Mouse (Mus musculus): ENCODE results near the gene Nckap5.
A peak's percentile ranks its signal among the peaks of the same experiment; 100 is the strongest.

Nckap5 gene

DNA sequence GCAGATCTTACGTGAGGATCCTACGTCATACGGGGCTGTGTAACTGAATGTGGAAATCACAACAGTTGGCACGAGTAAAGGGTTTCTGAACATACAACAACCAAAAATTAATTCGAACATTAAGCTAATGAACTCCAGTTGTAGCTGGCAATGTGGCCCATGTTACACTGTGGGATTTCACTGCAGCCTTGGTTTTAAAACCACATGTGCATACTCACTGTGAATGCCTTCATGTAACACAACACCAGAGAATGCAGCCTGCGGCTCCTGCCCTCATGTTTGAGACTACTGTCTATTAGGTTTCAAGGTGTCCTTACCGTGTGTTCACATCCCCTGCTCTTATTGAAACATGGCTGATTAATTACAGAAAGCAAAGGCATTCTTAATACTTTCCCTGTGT, 269.7 kb downstream of the Nckap5 start:
- DNase-seq (ENCODE audit: low spot score): no peak

DNA sequence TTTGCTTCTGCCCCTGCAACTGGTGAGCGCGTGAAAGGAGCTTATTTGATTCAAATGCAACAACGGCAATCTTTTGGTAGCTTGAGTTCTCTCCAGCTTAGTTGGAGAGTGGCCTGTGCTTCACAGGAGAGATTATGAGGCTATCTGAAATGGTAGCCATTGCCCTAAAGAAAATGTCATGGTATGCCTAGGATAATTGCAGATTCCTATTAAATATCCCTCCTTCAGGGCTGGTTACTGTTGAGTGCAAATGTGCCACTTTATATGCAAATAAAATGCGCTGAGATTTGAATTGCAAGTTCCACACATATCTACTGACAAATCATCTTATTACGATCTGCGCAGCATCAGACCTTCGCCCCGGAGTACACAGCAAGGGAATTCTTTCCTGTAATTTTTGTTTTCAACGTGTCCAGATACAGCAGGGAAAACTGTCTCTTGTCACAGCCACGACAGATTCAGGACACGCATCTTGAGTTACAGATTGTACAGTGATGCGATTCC, 272.8 kb downstream of the Nckap5 start:
- no peak for DNase-seq (ENCODE audit: low spot score)

DNA sequence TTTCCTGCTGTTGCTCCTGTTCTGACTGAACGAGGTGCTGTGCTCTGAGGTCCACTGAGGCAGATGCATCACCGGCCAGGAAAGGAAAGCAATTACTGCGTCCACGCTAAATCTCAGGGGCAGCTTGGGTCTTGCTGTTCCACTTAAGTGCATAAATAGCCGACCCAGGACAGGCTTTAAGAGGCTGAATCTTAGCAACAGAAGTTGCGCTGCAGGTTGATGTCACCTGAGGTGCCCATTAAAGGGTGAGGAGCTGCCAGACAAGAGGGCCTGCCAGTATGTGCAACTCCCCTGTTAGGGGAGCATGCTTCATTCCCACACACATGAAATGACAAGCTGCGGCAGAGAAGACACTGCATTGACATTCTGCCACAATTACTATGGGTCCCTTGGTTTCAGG, 282.6 kb downstream of the Nckap5 start:
- no peak for DNase-seq (ENCODE audit: low spot score)

DNA sequence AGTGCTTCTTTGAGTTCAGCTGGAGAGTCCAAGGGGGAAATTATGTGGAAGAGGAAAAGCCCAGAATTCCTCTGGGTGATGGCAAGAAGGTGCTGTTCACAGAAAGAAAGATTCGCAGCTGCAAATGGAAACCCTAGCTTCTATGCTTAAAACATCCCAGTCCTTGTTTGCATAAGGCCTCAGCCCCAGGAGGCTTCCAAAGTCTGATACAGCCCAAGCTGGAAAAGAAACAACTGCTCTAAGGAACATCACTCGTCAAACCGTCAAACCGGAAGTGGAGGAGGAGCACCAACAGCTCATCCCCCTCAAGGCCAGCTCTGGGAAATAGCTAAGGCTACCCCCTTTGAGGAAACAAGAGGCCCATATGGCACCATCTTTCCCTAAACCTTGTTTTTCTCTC, 286.1 kb downstream of the Nckap5 start:
- no peak for DNase-seq (ENCODE audit: low spot score)

DNA sequence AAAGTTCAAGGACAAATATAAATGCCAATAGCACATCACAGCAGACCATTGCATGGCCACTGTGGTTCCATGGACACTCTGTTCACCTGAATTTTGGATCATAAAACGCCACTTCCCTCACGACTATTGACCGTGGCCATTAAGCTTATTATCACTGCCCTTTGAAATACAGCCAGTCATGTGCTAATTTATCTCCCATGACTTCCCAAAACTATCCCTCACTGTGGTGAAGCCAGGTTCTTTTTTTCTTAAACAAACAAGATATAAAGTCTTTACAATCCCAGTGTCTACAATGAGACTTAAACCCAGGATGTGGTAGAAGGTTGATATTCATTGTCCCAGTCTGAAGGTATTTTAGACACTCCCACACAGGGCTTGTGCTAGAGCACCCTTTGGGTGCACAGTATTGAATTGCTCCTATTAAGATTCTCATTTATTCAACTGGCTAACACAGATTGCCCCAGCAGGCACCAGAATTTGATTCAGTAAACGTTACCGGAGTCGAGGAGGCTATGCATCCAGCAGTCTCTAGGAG, 293.3 kb downstream of the Nckap5 start:
- DNase-seq (ENCODE audit: low spot score): no peak

DNA sequence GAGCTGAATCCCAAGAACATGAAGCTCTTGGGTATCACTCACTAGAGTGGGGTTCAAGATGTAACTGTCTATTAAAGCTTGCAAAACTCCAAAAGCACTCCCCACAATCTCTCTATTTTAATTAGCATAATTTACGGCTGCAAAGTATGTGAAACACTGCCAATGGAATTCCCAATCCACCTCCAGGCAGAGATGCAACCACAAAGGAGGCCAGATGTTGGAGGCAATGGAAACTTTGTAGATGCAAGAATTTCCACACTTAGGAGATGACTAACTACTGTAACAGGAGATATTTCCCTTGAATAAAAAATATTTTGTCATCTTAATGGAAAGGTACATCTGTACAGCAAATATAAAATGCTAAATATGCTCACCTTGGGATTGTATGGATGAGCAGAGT, 295.1 kb downstream of the Nckap5 start:
- no peak for DNase-seq (ENCODE audit: low spot score)

DNA sequence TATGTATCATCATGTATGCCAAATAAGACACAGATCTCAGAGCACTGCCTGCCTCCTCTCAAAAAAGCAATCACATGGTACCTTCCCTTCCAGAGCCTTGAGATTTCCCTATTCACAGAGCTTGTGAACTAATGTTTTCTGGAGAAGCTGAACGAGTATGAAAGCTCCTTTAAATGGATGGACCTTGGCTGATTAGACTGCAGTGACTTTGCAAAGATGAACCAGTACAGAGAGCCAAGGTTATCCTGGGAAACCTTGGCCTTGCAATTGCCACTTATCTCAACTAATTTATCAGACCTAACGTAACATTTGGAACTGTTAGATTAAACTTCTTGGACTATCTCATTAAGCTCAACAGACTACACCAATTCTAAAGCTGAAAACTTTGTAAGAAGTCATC, 296.6 kb downstream of the Nckap5 start:
- DNase-seq (ENCODE audit: low spot score): peak; percentile 52

DNA sequence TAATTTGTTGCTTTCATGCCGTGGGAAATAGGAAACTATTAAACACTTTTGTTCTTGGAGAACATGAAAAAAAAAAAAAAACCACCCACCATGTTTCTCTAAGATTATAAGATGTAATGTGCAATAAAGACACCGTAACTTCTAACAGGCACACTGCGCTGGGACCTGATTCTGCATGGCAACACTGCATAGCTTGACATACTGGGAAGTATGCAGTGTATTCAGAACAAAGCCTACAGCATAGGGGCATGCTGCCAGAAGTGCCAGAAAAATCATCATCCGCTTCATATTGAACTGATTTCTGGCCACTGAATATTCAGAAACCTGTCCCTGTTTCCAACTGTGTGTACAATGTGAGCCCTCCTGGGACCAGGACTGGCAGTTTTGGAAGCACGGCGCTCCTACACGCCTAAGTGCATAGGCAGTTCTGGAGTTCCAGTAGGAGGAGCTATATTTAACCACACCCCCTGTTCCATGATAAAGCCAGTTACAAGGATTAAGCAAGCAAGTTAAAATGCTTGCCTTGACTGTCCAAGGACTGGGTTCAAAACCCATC, 302.5 kb downstream of the Nckap5 start:
- DNase-seq (ENCODE audit: low spot score): no peak

DNA sequence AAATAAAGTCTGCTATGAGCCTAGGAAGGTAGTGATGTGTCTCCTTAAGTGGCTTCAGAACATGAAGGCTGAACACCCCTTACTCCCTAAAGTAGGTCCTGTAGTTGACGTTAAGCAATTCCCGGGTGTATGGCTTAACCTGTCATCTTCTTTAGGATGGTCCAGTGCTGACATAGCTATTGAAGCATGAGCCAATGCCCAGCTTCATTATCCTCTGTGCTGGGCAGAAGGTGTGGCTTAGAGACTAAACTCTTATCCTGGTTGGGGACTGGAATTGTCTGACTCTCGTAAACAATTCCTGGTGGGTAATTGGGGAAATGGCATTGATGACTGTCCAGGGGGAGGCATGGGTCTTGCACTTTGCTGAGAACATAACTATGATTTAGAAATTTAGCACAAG, 312.5 kb downstream of the Nckap5 start:
- DNase-seq (ENCODE audit: low spot score): no peak

DNA sequence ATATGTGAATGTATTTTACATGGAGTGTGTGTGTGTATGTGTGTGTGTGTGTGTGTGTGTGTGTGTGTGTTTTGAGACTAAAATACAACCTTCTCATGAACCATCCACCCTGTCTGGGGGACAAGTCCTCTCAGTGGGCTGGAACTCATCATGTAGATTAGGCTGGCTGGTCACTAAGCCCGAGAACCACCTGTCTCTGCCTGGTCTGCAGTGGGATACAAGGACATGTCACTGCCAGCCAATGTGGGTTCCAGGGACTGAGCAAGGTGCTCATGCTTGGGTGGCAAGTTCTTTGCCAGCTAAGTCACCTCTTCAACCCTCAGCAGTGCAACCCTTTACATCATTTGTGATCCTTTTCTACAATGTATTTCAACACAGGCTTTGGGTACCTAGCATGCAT, 313.2 kb downstream of the Nckap5 start:
- no peak for DNase-seq (ENCODE audit: low spot score)

DNA sequence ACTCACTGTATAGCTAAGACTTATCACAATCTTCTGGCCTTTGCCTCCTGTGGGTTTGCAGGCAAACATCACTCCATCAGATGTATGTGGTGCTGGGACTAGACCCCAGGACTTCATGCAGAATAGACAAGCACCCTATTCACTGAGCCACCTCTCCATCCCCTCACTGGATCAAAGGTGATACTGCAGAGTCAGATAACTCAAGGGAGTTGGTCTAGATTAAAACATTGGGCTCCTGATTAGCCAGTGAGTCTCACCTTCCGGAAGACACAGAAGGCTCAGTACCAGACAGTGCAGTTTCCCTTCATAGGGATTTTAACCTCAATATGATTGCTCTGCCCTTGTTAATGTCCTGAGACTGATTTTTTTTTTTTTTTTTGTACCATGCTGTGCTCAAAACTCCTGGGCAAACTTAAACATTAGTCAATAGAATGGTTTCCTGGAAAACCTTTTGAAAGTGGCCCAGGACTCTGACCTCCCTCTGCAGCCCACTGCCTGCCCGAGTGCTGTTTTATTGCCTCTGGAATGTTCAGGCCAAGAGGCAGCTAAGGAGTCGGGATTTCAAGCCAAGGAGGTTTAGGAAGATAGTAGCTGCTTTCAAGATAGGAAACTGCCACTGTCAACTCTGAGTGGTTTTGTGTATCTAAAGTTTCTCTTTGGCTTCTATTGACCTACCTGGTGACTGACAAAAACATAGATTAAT, 315.4 kb downstream of the Nckap5 start:
- no peak for DNase-seq (ENCODE audit: low spot score)

DNA sequence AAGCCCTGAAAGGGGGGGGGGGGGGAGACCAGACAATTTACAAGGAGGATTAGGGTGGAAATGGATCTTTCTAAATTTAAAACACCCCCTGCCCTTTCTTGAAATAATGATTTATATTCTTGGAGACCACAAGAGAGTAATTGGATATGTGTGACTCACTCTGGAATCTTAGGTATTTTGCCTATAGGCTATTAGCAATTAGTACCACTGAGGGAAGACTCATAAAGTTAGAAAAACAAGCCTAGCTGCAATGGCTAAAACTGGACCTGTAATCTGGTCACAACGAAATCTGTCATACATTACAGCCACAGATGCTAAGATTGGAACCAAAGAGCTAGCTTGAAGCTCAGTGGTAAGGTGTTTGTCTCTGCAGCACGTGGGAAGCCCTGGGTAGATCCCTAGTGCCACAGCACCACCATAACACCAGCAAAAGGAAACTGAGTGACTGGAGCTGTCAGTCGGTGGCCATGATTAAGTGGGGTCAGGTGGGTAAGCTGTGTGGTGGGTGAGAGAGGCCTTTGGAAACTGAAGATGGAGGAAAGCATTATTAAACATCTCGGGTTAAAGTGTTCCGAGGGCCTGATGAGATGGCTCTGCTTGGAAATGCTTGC, 318.7 kb downstream of the Nckap5 start:
- DNase-seq (ENCODE audit: low spot score): no peak

DNA sequence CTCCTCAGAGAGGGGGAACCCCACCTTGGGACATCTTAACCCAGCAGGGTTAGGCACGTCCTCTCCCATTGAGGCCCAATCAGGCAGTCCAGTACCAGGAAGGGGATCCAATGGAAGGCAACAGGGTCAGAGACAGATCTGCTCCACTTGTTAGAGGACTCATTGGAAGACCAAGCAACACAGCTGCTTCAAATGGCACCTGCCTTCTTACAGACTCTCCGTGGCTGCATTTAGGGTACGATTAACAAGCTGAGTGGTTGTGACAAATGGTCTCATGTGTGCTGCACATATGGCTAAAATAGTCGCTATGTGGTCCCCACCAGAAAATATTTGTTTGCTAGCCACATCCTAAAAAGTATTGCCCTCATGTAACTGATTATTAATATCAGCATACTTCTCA, 325.9 kb downstream of the Nckap5 start:
- DNase-seq (ENCODE audit: low spot score): no peak

DNA sequence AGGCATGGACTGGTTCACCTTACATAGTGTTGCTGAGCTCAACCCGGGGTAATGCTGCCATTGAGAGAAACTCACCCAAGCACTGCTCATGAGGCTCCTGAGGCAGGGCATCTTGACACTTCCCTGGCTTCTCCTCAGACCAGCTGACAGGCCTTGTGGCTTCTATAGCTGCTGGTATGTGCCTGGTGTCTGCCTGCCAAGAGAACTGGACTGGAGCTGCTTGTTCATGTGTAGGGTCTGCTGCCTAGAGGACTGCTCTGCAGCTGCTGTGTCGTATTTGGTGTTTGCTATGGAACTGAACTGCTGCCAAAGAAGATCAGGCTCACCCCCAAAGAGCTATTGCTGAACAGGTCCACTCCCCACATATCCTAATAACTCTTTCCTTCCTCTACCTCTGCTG, 327.9 kb downstream of the Nckap5 start:
- no peak for DNase-seq (ENCODE audit: low spot score)

DNA sequence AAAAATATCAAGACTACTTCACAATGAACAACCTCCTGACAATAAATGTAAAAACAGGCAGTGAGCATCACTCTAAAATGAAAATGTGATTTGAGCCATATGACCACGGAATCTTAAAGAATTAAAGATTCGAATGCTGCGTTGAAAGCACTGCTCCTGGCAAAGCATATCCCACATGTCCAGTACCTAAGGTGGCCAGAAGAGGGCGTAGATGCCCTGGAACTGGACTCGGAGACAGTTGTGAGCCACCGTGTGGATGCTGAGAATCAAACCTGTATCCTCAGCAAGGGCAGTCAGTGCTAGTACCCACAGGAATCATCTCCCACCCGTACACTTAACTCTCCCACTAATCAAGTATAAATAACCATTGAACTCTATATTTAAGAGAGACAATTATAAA, 333.9 kb downstream of the Nckap5 start:
- DNase-seq (ENCODE audit: low spot score): no peak

DNA sequence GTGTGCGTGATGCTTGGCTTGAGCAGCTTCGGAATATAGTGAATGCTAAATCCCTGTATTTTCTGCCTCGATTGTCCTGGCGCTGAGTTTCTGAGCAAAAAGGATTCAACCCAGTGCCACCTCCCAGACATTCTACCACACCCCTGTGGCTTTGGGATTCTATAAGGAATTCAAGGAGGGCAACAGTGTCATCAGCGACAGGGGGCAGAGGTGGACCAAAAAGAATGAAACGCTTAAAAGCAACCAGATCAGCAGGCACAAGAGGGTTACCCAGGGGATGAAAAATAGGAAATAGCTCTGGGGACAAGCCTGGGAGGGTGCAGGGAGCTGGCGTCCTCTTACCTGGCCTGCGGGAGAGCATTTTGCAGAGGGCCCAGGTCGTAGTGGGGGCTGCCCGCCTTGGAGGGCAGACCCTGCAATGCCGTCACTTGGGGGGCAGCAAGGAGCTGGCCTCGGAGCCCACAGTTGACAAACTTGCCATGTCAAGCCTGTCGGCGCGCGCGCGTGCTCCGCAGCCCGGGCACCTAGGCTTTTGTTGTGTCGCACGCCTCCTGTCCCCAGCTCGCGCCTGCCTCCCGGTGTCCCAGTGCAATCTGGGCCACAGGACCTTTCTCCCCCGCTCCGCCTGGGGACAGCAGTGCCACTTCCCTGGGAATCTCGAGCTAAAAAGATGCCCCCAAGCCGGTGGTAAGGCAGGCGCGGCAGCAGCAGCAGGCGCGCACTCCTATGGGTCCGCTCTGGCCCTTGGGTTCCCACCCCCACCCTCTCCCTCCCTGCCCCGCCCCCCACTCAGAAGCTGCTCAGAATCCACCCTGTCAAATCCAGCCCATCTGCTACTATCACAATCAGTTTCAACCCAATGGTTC, 338.2 kb downstream of the Nckap5 start:
- no peak for DNase-seq (ENCODE audit: low spot score)

DNA sequence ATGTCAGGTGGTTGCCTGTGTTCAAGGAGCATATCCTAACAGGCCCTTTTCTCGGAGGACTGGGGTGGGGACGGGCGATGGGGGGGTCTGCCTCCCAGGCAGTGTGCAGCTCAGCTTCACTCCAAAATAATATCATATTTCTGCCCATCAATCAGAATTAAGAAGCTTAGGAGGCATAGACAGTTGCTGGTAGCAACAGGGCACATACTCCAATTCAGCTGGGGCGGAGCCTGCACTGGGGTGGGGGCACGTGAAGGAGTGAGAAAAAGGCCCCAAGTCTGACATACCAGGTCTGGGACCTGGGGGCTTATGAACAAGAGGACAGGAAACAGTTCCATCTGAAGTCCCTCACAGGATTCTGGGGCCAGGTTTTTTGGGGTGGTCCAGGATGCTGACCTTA, 339.2 kb downstream of the Nckap5 start:
- no peak for DNase-seq (ENCODE audit: low spot score)

DNA sequence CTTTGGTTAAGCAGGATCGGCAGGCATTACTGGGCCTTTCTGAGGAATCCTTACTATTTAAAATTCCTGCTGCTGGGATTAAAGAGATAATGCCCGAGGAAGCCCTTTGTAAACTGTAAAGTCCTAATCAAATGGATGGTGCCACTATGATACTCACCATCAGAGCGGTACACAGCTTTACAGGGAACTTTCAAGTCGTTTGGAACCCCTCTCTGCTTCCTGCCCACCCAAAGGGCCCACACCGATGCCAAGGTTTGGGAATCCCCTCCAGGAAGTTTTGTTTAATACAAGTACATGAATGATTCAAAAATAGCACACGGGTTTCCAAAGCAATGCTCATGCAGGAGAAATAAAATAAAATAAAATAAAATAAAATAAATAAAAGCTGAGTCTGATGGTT, 340.3 kb downstream of the Nckap5 start:
- DNase-seq (ENCODE audit: low spot score): no peak

DNA sequence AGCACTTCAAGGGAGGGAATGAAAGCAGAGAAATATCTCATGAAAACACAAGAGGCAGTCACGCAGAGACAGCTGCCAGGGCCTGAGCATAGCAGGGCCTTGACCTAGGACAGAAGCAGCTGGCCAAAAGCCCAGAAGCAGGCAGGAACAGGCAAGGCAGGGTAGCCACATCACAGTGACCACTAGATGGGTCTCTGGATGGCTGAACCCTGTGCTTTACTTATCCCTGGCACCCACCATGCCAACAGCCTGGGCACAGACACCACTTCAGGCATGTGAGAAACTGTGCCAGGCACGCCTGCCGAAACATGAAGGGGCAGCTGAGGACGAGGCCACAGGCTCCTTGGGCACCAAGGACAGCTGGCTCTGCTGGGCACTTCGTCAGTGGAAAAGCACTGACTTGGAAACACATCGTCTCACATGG, 345.9 kb downstream of the Nckap5 start:
- DNase-seq (ENCODE audit: low spot score): peak; percentile 83

DNA sequence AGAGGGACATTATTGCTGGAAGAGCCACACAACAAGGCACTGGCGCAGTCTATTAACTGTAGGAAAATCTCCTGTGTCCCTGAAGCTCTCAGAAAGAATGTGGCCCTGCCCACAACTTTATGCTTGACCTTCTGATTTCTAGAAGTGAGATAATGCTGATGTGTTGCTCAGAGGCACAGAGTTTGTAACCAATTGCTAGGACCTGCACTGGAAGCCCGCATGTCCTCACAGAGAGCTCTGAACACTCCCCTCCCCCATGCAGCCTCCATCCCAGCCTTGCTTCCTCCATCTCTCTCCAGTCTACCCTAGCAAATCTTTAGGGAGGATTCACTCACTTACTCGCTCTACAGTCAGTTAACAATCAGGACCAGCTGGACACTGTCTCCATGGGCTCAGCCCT, 346.9 kb downstream of the Nckap5 start:
- DNase-seq (ENCODE audit: low spot score): peak; percentile 54

DNA sequence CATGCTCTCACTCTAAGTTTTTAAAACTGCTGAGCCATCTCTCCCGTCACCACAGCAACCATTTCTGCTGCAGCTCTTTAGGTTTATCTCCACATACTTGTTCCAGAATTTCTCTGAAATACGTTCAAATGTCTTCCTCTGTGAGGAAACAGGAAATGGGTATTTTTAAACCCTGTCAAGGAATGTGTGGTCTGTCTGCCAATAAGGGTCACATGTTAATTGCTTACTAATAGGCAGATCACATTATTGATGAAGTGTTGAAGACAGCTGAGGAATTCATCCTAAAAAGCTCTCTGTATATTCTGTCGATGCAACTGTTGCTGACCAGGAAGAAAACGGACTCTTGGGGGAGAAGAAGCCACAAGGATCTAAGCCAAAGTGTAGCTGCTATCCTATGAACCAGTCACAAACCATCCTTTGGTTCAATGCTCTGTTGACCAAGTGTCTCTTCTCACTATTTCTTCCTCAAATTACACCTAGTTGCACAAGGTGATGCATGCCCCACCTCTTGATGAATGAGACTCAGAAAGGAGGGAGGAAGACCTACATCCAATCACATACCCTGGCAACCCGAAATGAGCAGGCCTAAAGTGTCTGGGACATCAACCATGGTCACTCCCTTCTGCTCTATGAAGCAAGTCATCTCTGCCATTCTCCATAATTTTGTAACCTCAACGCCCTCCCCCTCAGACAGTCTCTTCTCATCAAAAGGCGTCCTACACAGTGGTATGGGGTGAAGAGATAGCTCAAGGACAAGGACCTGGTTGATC, 349.0 kb downstream of the Nckap5 start:
- DNase-seq (ENCODE audit: low spot score): no peak

DNA sequence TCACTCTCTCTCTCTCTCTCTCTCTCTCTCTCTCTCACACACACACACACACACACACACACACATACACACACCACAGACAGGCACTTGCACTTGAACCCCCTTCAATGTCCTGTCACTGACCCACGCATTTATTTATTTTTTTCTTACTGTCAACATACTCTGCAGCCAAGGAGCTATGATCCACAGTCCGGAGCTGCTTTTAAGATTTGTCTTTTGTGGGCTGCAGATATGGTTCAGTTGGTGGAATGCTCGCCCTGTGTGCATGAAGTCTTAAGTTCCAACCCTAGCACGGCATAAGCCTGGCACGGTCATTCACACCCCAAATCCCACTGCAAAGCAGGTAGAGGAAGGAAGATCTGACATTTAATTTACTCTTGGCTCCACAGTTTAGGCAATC, 357.6 kb downstream of the Nckap5 start:
- no peak for DNase-seq (ENCODE audit: low spot score)

Data from ovary, adult 18-20 months (tissue).